Comparison of ENCODE assay signal across 8 mouse cellular contexts in the genomic region with DNA sequence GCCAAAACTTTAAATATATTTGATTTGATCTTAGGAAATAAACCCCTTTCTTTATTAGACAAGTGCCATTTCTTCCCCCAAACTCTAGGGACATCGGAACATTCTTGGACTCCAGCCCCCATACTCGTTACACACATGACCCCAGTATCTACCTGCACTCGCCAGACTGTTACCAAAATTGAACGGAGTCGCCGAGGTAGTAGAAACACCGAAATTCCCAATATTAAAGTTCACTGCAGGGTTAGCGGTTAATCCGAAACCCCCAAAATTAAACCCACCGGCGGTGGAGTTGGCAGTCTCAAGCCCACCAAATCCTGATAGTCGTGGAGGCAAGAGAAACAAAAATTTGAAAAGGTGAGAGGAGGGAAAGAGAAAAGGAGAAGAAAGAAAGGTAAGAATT. TPM values are rescaled to one million over a fixed set of nuclear protein-coding genes. Genes with fewer than 3 reads are reported as not detected.
A peak's percentile ranks its signal among the peaks of the same experiment; 100 is the strongest.
DNase-seq lines count a peak whose midpoint lies in the region; ATAC-seq and TF ChIP-seq lines count a peak whose summit lies in the region.

No protein-coding gene starts in this region.

- TF ChIP-seq POLR2A in MEL (IDR thresholded peaks at IDR 0.05; ENCODE audit: control insufficient read depth in 1 of 2, insufficient read depth in 1 of 2, low read depth in 1 of 2, low read length in 2 of 2, poor library complexity in 1 of 2) = no peak

- peak overlapping the region; percentile 94 for H3K9ac ChIP-seq in kidney, embryonic 14.5 days (ENCODE audit: low read depth, low read length)
- peak overlapping the region; percentile 93 for H3K9ac ChIP-seq in MEL (ENCODE audit: control insufficient read depth, low read depth, low read length, poor library complexity, severe bottlenecking)
- peak overlapping the region; percentile 78 for H3K9ac ChIP-seq in forebrain, embryonic 15.5 days (replicated peaks)

- no peak for TF ChIP-seq RAD21 in MEL (IDR thresholded peaks at IDR 0.05; ENCODE audit: low read depth, low read length)

- intact Hi-C loops in gastrocnemius, postnatal 14 days (cut with DNase I; ENCODE audit: low total_unique reads) = no loop called here

- H3K9me3 ChIP-seq in kidney, embryonic 14.5 days (ENCODE audit: control insufficient read depth, low read length) = no peaks in the 10 kb centered on the region
- H3K9me3 ChIP-seq in MEL (replicated peaks; ENCODE audit: insufficient read depth, low read length) = no peaks in the 10 kb centered on the region
- no peaks in the 10 kb centered on the region for H3K9me3 ChIP-seq in forebrain, embryonic 15.5 days

- WGBS in kidney, embryonic 14.5 days = 2% methylated on average over 12 of the region's 12 CpGs
- under 1% methylated on average over 12 of the region's 12 CpGs for WGBS in forebrain, embryonic 15.5 days
- 2% methylated on average over 12 of the region's 12 CpGs for WGBS in macrophage (ENCODE audit: missing documents)

- H3K27ac ChIP-seq in kidney, embryonic 14.5 days (ENCODE audit: low read depth, low read length) = no peak overlapping the region
- H3K27ac ChIP-seq in MEL (ENCODE audit: control insufficient read depth, low read depth, low read length) (peak overlapping the region; percentile 21; the same call in 1 of the 2 replicates), macrophage (no peak overlapping the region)
- no peak overlapping the region for H3K27ac ChIP-seq in forebrain, embryonic 15.5 days (replicated peaks)

- no peaks in the 10 kb centered on the region for H3K27me3 ChIP-seq in kidney, embryonic 14.5 days (ENCODE audit: control insufficient read depth, insufficient read depth, low read length)
- H3K27me3 ChIP-seq in MEL (ENCODE audit: control insufficient read depth in 1 of 2, insufficient read depth in 2 of 2, low read length in 2 of 2) = no peaks in the 10 kb centered on the region
- no peaks in the 10 kb centered on the region for H3K27me3 ChIP-seq in forebrain, embryonic 15.5 days

- TF ChIP-seq EP300 in MEL (IDR thresholded peaks at IDR 0.05; ENCODE audit: low read depth in 1 of 2, low read length in 2 of 2) = no peak

- peaks cover 37% of the 10 kb centered on the region for H3K79me2 ChIP-seq in MEL (ENCODE audit: control insufficient read depth, insufficient read depth, low read length, poor library complexity)
- H3K79me2 ChIP-seq in macrophage (ENCODE audit: inconsistent target) = peaks cover 55% of the 10 kb centered on the region

- TF ChIP-seq CTCF in MEL (IDR thresholded peaks at IDR 0.05 in 2 of 3, conservative IDR thresholded peaks at IDR 0.05 in 1 of 3; ENCODE audit: control insufficient read depth in 1 of 3, insufficient read depth in 1 of 3, low read depth in 2 of 3, low read length in 3 of 3, poor library complexity in 1 of 3, severe bottlenecking in 1 of 3) = no peak

- peak overlapping the region; percentile 98 for H3K4me3 ChIP-seq in kidney, embryonic 14.5 days (ENCODE audit: low read length)
- H3K4me3 ChIP-seq in MEL (ENCODE audit: control insufficient read depth in 1 of 2, insufficient read depth in 1 of 2, low read depth in 2 of 2, low read length in 2 of 2) = peak overlapping the region; percentile 73 to 93
- H3K4me3 ChIP-seq in forebrain, embryonic 15.5 days = peak overlapping the region; percentile 94
- peak overlapping the region; percentile 72 for H3K4me3 ChIP-seq in macrophage (ENCODE audit: inconsistent target)

- H3K4me1 ChIP-seq in kidney, embryonic 14.5 days (ENCODE audit: control insufficient read depth, insufficient read depth, low read length) = peaks cover 9% of the 10 kb centered on the region; the same call in 1 of the 2 replicates
- peaks cover 10 to 15% of the 10 kb centered on the region in 2 experiments for H3K4me1 ChIP-seq in MEL (ENCODE audit: control insufficient read depth in 1 of 2, insufficient read depth in 2 of 2, low read length in 2 of 2)
- peaks cover 39% of the 10 kb centered on the region for H3K4me1 ChIP-seq in forebrain, embryonic 15.5 days

- ATAC-seq in kidney, embryonic 14.5 days (ENCODE audit: low FRiP score, low TSS enrichment) = no peak
- no peak for ATAC-seq in forebrain, embryonic 15.5 days (replicated peaks)

- DNase-seq in kidney, adult 8-10 months = no peak
- peak; percentile 54 for DNase-seq in MEL (ENCODE audit: low read depth, low spot score)
- DNase-seq in left cerebral cortex, adult 18-20 months (ENCODE audit: low spot score in 2 of 2) = no peak
- DNase-seq in gastrocnemius, postnatal 14 days = no peak
- DNase-seq in gastrocnemius, postnatal 10 days = no peak

- peak overlapping the region; percentile 87 for H3K4me2 ChIP-seq in kidney, embryonic 14.5 days (replicated peaks; ENCODE audit: low read depth, low read length)
- H3K4me2 ChIP-seq in forebrain, embryonic 15.5 days (replicated peaks) = peak overlapping the region; percentile 70

- peaks cover 2% of the 10 kb centered on the region for H3K36me3 ChIP-seq in kidney, embryonic 14.5 days (ENCODE audit: control insufficient read depth, insufficient read depth, low read length)
- peaks cover 7 to 22% of the 10 kb centered on the region in 2 experiments for H3K36me3 ChIP-seq in MEL (ENCODE audit: control insufficient read depth in 1 of 2, insufficient read depth in 2 of 2, low read length in 2 of 2)
- H3K36me3 ChIP-seq in forebrain, embryonic 15.5 days = peaks cover 4% of the 10 kb centered on the region; the same call in 1 of the 2 replicates
- H3K36me3 ChIP-seq in macrophage (ENCODE audit: inconsistent target) = peaks cover 11% of the 10 kb centered on the region; the same call in 1 of the 2 replicates

TF ChIP-seq in MEL, 35 proteins besides CTCF, POLR2A, EP300 and RAD21:
- TF ChIP-seq CHD1 (IDR thresholded peaks at IDR 0.05; ENCODE audit: low read depth, low read length) (peak; percentile 51), SIN3A (IDR thresholded peaks at IDR 0.05; ENCODE audit: low read length) (peak; percentile 59), UBTF (IDR thresholded peaks at IDR 0.05; ENCODE audit: borderline replicate concordance, insufficient read depth, low read depth, low read length) (no peak)
TF ChIP-seq in MEL: peak in this region for 2.

RNA-seq across cellular contexts. Expression of gene Nup54, which starts 0.9 kb away (rescaled TPM):
- polyA plus RNA-seq in kidney, embryonic 14.5 days (2014; fragmentation: Nextera tagmentation; extraction: Ambion mirVana) = 57.7 and 62.2 TPM in 2 replicates
- total RNA-seq in MEL (2012; rRNA removed) = 60.4 and 67.5 TPM in 2 replicates
- polyA plus RNA-seq in MEL (2012; ENCODE audit: insufficient read depth in 1 of 2, insufficient read length in 2 of 2, low read depth in 1 of 2, low replicate concordance in 2 of 2, missing spikeins in 1 of 2) (100 to 1,000 TPM in 1 of 2 experiments, not detected in 1; 106 TPM), macrophage (2018) (13.2 to 22.7 TPM (median 15.8 TPM) in 3 replicates)
- polyA plus RNA-seq in forebrain, embryonic 15.5 days (2015; fragmentation: Nextera tagmentation; extraction: Ambion mirVana) = 55.7 and 60.0 TPM in 2 replicates
- 100 to 1,000 TPM in 7 of 26 experiments, 10 to 100 TPM in 19; 35.4 to 173 (median 67.4) TPM for total RNA-seq in macrophage (2018; cell fraction: chromatin; rRNA removed)
- 10 to 100 TPM; 14.5 to 54.1 (median 21.0) TPM for total RNA-seq in macrophage (2018; cell fraction: cytosol; rRNA removed)
- 100 to 1,000 TPM in 3 of 26 experiments, 10 to 100 TPM in 23; 24.9 to 119 (median 47.5) TPM for total RNA-seq in macrophage (2018; cell fraction: nucleus; rRNA removed)
- total RNA-seq in left cerebral cortex, adult 18-20 months (2021) = 10 to 100 TPM; 26.7 to 27.1 TPM
- total RNA-seq in gastrocnemius, postnatal 14 days (2021) = 1 to 10 TPM; 8.9 to 9.9 TPM
- 10 to 100 TPM; 12.0 to 16.2 TPM for total RNA-seq in gastrocnemius, postnatal 10 days (2021)
